Mouse (Mus musculus): Measurements from ENCODE around the gene Pla2g2c. TPM values are rescaled to one million over a fixed set of nuclear protein-coding genes. Genes with fewer than 3 reads are reported as not detected.

Gene Pla2g2c
- polyA plus RNA-seq, 2 experiments, result 0.01 TPM; not detected in 1

- Histone ChIP-seq H3K9me3 (ENCODE audit: control insufficient read depth, low read length) (no peaks in the 10 kb centered on the region), H3K27me3 (ENCODE audit: control insufficient read depth, insufficient read depth, low read length) (no peaks in the 10 kb centered on the region), H3K36me3 (replicated peaks; ENCODE audit: control insufficient read depth, insufficient read depth, low read depth) (no peaks in the 10 kb centered on the region), H3K9ac (replicated peaks) (no peak overlapping the region), H3K4me2 (ENCODE audit: low read depth) (no peak overlapping the region), H3K4me3 (ENCODE audit: insufficient read depth in 1 of 2, low read depth in 2 of 2, low read length in 2 of 2) (no peak overlapping the region), H3K4me1 (replicated peaks; ENCODE audit: control insufficient read depth in 2 of 2, insufficient read depth in 2 of 2, low read length in 1 of 2) (no peaks in the 10 kb centered on the region), H3K27ac (no peak overlapping the region)
- no peak for DNase-seq (ENCODE audit: low read depth in 3 of 3, low spot score in 3 of 3)
- 55% methylated on average over 9 of the region's 9 CpGs for WGBS (ENCODE audit: insufficient replicate concordance)
- no peak for ATAC-seq (ENCODE audit: insufficient read depth)
- TF ChIP-seq CTCF (IDR thresholded peaks at IDR 0.05; ENCODE audit: low read depth), result no peak
- TF ChIP-seq EP300 (IDR thresholded peaks at IDR 0.05; ENCODE audit: low read depth), result no peak
Observed at GRCm38 (mm10) chr4:138754432-138754831, 29.8 kb downstream of the Pla2g2c start.

DNA sequence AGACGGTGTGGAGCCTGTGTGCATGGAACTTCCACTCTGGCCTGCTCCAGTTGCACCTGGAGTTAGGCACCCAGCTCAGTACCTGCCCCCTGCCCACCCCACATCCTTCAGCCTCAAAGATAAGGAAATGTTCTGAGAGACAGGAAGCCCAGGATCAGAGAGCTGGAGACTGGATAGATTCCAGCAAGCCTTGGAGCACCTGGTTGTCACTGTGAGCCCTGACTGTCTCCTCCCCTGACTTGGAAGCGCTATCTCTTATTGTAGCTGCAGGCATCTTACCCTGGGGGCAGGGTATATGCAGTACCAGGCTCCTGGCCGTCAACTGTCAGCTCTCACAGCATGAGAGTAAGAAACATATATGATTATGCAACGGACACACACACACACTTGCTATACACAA is 30.8 kb downstream of the Pla2g2c start:
- ATAC-seq (ENCODE audit: insufficient read depth), result no peak
- 56% methylated on average over 4 of the region's 4 CpGs for WGBS (ENCODE audit: insufficient replicate concordance)
- no peaks in the 10 kb centered on the region for H3K36me3 ChIP-seq (replicated peaks; ENCODE audit: control insufficient read depth, insufficient read depth, low read depth)
- TF ChIP-seq CTCF (IDR thresholded peaks at IDR 0.05; ENCODE audit: low read depth) (no peak), EP300 (IDR thresholded peaks at IDR 0.05; ENCODE audit: low read depth) (no peak)
- no peak overlapping the region for H3K9ac ChIP-seq (replicated peaks)
- H3K4me3 ChIP-seq (ENCODE audit: insufficient read depth in 1 of 2, low read depth in 2 of 2, low read length in 2 of 2), result no peak overlapping the region
- H3K9me3 ChIP-seq (ENCODE audit: control insufficient read depth, low read length), result no peaks in the 10 kb centered on the region
- no peak overlapping the region for H3K4me2 ChIP-seq (ENCODE audit: low read depth)
- H3K4me1 ChIP-seq (replicated peaks; ENCODE audit: control insufficient read depth in 2 of 2, insufficient read depth in 2 of 2, low read length in 1 of 2), result no peaks in the 10 kb centered on the region
- DNase-seq (ENCODE audit: low read depth in 3 of 3, low spot score in 3 of 3), result no peak
- H3K27ac ChIP-seq, result no peak overlapping the region
- H3K27me3 ChIP-seq (ENCODE audit: control insufficient read depth, insufficient read depth, low read length), result no peaks in the 10 kb centered on the region

GRCm38 (mm10) chr4:138755983-138756382 is 31.4 kb downstream of the Pla2g2c start:
- no peaks in the 10 kb centered on the region for H3K27me3 ChIP-seq (ENCODE audit: control insufficient read depth, insufficient read depth, low read length)
- DNase-seq (ENCODE audit: low read depth in 3 of 3, low spot score in 3 of 3), result no peak
- H3K4me1 ChIP-seq (replicated peaks; ENCODE audit: control insufficient read depth in 2 of 2, insufficient read depth in 2 of 2, low read length in 1 of 2), result no peaks in the 10 kb centered on the region
- no peaks in the 10 kb centered on the region for H3K9me3 ChIP-seq (ENCODE audit: control insufficient read depth, low read length)
- 67% methylated on average over 11 of the region's 11 CpGs for WGBS (ENCODE audit: insufficient replicate concordance)
- no peak overlapping the region for H3K4me2 ChIP-seq (ENCODE audit: low read depth)
- no peak for ATAC-seq (ENCODE audit: insufficient read depth)
- no peak overlapping the region for H3K9ac ChIP-seq (replicated peaks)
- H3K27ac ChIP-seq, result no peak overlapping the region
- H3K36me3 ChIP-seq (replicated peaks; ENCODE audit: control insufficient read depth, insufficient read depth, low read depth), result no peaks in the 10 kb centered on the region
- no peak overlapping the region for H3K4me3 ChIP-seq (ENCODE audit: insufficient read depth in 1 of 2, low read depth in 2 of 2, low read length in 2 of 2)
- TF ChIP-seq CTCF (IDR thresholded peaks at IDR 0.05; ENCODE audit: low read depth) (no peak), EP300 (IDR thresholded peaks at IDR 0.05; ENCODE audit: low read depth) (no peak)

GRCm38 (mm10) chr4:138757416-138757815 is 32.8 kb downstream of the Pla2g2c start, which contains the start of gene Pla2g2f:
Gene Pla2g2f (minus strand): TSS chr4:138757626.
- WGBS (ENCODE audit: insufficient replicate concordance), result 72% methylated on average over 8 of the region's 8 CpGs

GRCm38 (mm10) chr4:138762266-138762665 is 37.7 kb downstream of the Pla2g2c start:
- DNase-seq (ENCODE audit: low read depth in 3 of 3, low spot score in 3 of 3), result no peak
- WGBS (ENCODE audit: insufficient replicate concordance), result 40% methylated on average over 9 of the region's 9 CpGs
- TF ChIP-seq EP300 (IDR thresholded peaks at IDR 0.05; ENCODE audit: low read depth), result no peak
- TF ChIP-seq CTCF (IDR thresholded peaks at IDR 0.05; ENCODE audit: low read depth), result no peak

More at GRCm38 (mm10) chr4:138757416-138757815, 32.8 kb downstream of the Pla2g2c start, which contains the start of gene Pla2g2f:
- no peak for ATAC-seq (ENCODE audit: insufficient read depth)
- no peak for DNase-seq (ENCODE audit: low read depth in 3 of 3, low spot score in 3 of 3)
- Histone ChIP-seq H3K4me3 (ENCODE audit: insufficient read depth in 1 of 2, low read depth in 2 of 2, low read length in 2 of 2) (no peak within 1 kb of the TSS), H3K9me3 (ENCODE audit: control insufficient read depth, low read length) (no peaks in the 10 kb centered on the region), H3K27ac (no peak within 1 kb of the TSS), H3K4me1 (replicated peaks; ENCODE audit: control insufficient read depth in 2 of 2, insufficient read depth in 2 of 2, low read length in 1 of 2) (no peaks in the 10 kb centered on the region), H3K9ac (replicated peaks) (no peak within 1 kb of the TSS), H3K27me3 (ENCODE audit: control insufficient read depth, insufficient read depth, low read length) (no peaks in the 10 kb centered on the region), H3K36me3 (replicated peaks; ENCODE audit: control insufficient read depth, insufficient read depth, low read depth) (no peaks in the 10 kb centered on the region), H3K4me2 (ENCODE audit: low read depth) (no peak within 1 kb of the TSS)
- TF ChIP-seq EP300 (IDR thresholded peaks at IDR 0.05; ENCODE audit: low read depth), result no peak
- no peak for TF ChIP-seq CTCF (IDR thresholded peaks at IDR 0.05; ENCODE audit: low read depth)

More at GRCm38 (mm10) chr4:138762266-138762665, 37.7 kb downstream of the Pla2g2c start:
- H3K27me3 ChIP-seq (ENCODE audit: control insufficient read depth, insufficient read depth, low read length), result no peaks in the 10 kb centered on the region
- no peaks in the 10 kb centered on the region for H3K9me3 ChIP-seq (ENCODE audit: control insufficient read depth, low read length)
- H3K4me3 ChIP-seq (ENCODE audit: insufficient read depth in 1 of 2, low read depth in 2 of 2, low read length in 2 of 2), result no peak overlapping the region
- H3K4me1 ChIP-seq (replicated peaks; ENCODE audit: control insufficient read depth in 2 of 2, insufficient read depth in 2 of 2, low read length in 1 of 2), result no peaks in the 10 kb centered on the region
- no peak for ATAC-seq (ENCODE audit: insufficient read depth)
- H3K9ac ChIP-seq (replicated peaks), result no peak overlapping the region
- H3K27ac ChIP-seq, result no peak overlapping the region
- no peaks in the 10 kb centered on the region for H3K36me3 ChIP-seq (replicated peaks; ENCODE audit: control insufficient read depth, insufficient read depth, low read depth)
- no peak overlapping the region for H3K4me2 ChIP-seq (ENCODE audit: low read depth)
